Mouse (Mus musculus): ENCODE measurements around the gene Larp6.

- TF ChIP-seq CTCF (IDR thresholded peaks at IDR 0.05; ENCODE audit: low read depth, low read length) (no peak), POLR2A (IDR thresholded peaks at IDR 0.05; ENCODE audit: borderline replicate concordance, low read depth, low read length) (no peak)
These were observed 36.4 kb upstream of the Larp6 start for GRCm38 (mm10) chr9:60676429-60676828.

Data from bone marrow macrophage, adult 2 months (primary cell).